Mouse (Mus musculus) megakaryocyte progenitor cell, adult 5-6 weeks (primary cell): ENCODE data around the gene Racgap1. TPM values are rescaled to one million over a fixed set of nuclear protein-coding genes. Genes with fewer than 3 reads are reported as not detected.
A peak's percentile ranks its signal among the peaks of the same experiment; 100 is the strongest.

ENCODE experiments used
- ATAC-seq: replicated peaks from 2 replicates; pipeline ENCODE4 v1.8.0; 2016; ENCODE audit warnings: mild to moderate bottlenecking, moderate TSS enrichment, inconsistent platforms; ENCODE audit not compliant: poor library complexity
- total RNA-seq, 2 experiments: library from RNA; stranded (forward) in 1 of 2; stranded (reverse) in 1 of 2; fragments of 157-497, 149-512 nt in 1 of 2; fragments of 200-1000 nt in 1 of 2; gene quantifications; 2 replicates each; pipeline versions ENCODE4 v1.2.3 to v1.2.4; 2015 to 2017

Racgap1 gene
- total RNA-seq, 2 experiments from 2014 or later: 61.7 to 69.1 TPM

DNA sequence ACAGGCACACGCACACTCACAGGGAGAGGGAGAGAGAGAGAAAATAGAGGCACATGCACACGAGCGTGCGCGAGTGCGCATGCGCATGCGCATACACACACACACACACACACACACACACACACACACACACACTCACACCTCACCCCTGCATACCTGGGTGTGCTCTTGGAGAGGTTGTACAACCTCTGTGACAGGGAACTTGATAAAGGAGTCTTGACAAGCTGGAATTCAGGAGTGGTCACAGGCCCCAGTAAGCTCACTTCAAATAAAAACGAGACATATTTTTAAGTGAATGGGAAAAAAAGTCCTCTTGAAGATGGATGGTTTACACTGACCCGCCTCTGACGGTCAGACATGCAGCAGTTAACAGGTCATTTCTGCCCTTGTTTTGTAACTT is 29.4 kb downstream of the Racgap1 start:
- ATAC-seq: no peak

DNA sequence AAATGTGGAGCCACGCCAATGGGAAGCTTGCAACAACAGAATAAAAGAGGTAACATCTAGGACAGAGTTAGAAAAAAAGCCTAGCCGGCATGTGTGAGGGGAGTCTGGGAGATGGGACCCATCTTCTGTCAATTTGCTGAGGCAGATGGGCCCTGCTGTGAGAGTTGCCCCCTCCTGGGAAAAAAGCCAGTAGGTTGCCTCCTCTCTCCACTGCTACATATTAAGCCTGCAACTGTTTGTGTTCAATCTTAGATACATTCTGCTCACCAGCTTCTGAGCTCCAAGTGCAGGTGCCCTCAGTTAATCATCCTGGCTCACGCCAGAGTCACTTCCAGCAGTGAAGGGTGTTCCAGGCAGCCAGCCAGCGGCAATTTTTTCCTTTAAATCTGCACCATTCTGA is 31.6 kb downstream of the Racgap1 start:
- ATAC-seq: no peak

DNA sequence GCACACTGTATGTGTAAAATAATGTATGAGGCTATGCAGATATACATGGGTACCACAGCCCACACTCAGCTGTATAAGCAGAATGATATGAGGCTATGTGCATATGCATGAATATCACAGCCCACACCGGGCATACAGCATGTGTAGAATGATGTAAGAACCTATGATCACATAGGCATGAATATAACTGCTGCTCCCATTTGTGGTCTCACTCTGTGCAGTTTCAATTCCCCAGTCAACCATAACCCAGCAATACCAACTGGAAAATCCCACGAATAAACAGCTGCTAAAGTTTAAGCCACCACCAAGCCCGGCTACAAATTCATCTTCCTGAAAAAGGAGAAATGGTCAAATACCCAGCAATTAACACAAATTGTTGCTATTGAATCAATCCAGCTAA is 32.9 kb downstream of the Racgap1 start:
- ATAC-seq: peak; percentile 66

DNA sequence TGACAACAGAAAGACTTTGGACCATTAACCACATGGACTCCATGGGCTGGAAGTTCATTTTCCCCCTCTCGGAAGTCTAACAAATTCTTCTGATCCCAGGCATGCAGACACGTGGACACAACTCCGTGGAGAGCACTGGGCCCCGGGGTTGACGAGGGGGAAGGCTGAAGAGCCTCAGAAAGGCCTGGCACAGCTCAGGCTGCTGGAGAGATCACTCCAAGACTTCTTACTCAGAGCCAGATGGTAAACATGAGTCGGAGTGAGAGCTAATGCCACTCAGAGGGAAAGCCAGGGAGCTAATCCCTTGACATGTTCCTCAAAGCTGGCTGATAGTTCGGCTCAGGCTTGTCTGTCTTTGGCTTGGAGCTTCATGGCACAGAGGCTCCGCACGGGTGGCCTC is 36.2 kb downstream of the Racgap1 start:
- no peak for ATAC-seq

DNA sequence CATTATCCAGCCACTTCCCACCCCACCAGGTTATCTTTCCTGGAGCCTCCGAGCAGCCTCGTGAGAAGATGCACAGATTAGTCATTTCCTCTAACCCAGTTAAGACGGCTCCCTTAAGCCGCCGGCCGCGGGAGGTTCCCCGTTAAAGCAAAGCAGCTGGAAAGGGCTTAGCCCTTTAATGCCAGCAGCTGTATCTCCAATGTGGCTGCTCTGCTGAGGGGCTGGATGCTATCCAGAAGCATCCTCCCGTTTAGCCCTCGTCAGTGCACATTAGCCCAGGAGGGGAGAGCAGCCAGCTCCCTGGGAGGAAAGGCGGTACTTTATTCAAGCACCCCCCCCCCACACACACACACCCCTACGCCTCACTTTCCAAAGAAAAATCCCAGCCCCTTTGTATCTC is 36.7 kb downstream of the Racgap1 start:
- no peak for ATAC-seq

DNA sequence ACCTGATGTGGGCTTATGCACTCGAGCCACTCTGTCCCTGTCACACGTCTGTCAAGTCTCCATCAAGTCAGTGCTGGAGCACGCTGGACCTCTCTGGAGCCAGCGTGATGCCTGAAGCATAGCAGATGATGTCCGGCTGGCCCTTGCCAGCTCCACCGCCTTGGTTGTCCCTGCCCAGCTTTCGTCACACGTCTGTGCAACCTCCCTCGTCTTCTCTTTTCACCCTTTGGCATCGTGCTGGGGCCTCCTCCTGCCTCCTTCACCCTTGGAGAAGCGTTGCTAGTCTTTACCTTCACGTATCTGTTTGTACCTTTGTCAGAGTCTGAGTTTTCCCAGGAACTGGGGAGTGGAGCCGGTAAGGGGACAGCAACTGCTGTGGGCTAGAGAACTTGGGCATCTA is 37.2 kb downstream of the Racgap1 start:
- ATAC-seq: no peak

DNA sequence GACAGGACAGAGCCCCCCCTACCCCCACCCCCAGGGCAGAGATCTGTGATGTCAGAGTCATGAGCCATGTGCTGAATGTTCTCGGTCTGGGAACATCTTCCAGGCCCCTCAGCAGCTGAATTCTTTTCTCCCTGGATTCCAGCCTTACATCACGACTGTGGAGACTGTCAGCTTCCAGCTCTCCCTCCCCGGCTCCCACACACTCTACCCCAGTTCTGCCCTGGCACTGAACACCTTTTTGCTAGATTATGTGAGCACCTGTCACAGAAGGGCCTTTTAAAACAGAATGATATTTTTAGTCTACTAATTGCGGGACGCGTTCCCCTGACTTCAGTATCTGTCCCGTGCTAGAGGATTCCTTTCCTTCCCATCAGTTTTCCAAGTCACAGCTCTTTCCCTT is 39.9 kb downstream of the Racgap1 start:
- no peak for ATAC-seq

DNA sequence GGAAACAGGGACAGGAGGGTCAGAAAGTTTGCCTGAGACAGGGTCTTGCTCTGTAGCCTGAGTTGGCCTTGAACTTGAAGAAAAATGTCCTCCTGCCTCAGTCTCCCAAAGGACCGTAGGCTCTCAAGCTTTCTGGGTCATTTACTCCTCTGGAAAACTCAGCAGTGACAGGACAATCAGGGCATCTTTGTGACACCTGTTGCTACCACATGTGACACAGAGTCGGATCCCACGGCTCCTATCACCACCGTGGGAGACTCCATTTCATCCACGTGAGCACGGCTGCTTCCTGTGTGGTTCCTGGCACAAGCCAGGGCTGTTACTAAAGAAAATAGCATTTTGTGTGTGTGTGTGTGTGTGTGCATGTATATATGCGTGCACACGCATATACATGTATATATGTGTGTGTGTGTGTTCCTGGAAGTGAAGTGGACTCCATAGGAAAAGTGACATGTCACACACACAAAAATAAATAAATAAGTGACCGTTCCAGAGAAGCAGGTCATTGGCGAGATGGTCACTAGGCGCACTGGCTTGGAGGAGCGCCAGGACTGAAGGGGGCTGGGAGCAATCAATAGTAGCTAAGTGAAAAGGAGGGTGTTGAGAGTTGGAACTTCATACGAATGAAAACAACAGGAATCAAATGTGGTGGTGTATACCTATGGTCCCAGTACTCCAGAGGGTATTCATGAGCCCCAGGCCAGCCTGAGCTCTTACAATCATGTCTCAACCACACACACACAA is 42.9 kb downstream of the Racgap1 start:
- ATAC-seq: no peak

DNA sequence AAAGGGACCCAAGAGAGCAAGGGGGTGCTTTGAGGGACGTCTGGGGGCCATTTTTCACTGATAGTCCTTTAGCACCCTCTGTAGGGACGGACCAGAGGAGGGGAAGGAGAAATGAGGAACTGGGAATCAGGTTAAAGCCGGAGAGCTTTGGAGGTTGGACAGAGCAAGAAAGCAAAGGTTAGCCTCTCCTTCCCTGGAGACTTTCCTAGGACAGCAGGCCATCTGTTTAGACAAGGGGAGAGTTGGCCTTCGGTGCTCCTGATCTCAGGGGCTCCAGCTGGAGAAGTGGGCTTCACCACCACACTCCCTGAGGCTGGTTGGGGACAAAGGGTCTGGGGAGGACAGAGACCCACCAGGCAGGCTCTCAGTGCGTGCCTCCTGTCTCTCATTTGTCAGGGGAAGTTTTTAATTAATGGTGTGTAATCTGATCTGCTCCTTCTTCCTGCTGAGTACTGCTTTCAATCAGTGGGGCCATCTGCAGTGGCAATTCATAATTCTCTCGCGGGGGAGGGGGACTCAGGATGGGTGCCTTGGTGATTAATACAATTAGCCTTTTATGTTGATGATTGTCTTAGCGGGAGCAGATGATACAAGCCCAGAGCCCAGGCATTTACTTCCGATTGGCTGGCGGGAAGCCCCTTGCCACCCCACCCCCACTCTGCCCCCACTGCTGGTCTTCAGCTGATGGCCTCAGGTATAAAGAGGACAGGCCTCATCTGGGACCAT is 43.9 kb downstream of the Racgap1 start:
- ATAC-seq: peak; percentile 40; the same call in 1 of the 2 replicates

DNA sequence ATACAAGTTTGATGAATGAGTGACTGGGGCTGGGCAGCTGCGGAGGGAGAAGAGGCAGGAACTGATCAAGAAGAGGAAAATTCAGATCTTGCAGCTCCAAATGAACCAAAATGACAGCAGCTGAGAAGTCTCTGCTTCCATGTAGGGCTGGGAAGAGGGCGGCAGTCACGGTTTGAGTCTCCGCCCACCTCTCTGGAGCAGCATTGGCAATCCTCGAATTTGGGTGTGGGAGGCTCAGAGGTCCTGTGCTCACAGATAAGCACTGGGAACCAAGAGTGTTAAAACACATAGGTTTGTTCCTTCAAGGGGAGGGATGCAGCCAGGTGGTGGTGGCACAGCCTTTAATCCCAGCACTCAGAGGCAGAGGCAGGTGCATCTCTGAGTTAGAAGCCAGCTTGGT is 44.9 kb downstream of the Racgap1 start:
- peak; percentile 88 for ATAC-seq

DNA sequence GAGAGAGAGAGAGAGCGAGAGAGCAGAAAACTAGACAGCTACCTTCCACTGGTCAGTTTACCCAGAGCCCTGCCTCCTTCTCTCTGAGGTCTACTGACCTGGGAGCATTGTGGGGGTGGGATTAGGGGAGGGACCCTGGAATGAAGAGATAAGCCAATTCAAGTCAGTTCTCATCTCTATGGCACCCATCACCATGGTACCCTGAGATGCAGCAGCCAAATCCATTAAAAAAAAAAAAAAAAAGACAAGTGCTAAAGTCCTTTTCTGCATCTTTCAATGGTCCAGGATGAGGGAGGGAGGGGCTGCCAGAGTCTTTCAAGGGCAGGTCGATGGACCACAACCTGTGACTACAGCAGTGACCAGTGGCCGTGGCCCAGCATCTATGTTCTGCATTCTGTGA is 45.9 kb downstream of the Racgap1 start:
- no peak for ATAC-seq

DNA sequence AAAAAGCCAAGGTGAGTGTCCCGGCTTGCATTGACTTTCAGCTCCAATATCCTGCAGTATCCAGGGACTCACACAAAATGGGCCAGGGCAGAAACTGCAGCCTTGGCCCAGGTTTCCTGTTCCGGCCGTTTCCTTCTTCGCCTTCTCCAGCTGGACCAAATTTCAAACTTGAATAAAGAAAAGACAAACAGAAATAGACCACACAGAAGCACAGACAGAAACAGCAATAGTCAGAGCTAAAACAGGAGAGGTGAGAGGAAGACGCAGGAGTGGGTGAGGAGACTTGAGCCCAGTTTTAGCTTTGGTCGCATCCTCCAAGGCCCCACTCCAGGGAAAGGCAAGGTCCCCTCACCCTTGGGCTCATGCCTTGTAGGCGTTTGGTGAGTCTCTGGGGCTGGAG is 48.2 kb downstream of the Racgap1 start:
- no peak for ATAC-seq

DNA sequence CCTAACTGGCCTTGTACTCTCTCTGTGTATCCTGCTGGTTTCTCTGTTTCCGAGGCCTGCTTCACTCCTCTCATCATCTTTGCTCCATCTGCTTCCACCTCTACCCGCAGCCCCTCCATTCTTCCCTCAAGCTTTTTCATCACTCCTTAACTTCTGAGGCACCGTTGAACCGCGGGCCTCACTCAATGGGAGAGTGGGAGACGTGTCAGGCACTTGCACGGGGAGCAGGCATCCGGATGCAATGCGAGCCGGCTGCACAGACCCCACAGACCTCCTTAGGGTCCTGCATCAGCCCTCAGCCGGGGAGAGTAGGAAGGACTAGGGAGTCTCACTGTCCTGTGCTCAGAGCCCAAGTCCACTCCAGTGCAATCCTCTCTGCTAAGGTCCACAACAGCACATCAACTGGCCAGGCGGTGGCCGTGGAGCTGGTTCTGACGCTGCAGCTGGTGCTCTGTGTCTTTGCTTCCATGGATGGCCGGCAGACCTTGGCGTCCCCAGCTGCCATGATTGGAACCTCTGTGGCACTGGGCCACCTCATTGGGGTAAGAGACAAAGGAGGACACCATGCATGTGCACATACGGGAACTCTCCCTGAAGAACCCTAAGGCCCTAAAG is 49.1 kb downstream of the Racgap1 start:
- ATAC-seq: no peak

DNA sequence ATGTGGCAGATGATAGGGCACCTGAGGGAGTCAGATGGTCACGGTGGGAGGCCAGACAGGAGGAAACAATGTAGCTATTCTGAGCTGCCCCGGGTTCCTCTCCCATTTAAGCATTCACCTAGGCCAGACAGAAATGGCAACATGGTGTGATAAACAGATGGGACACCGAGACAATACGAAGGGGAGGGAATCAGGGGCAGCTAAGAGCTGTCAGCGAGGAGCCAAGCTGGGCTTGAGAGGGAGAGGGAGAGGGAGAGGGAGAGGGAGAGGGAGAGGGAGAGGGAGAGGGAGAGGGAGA is 49.7 kb downstream of the Racgap1 start:
- no peak for ATAC-seq

DNA sequence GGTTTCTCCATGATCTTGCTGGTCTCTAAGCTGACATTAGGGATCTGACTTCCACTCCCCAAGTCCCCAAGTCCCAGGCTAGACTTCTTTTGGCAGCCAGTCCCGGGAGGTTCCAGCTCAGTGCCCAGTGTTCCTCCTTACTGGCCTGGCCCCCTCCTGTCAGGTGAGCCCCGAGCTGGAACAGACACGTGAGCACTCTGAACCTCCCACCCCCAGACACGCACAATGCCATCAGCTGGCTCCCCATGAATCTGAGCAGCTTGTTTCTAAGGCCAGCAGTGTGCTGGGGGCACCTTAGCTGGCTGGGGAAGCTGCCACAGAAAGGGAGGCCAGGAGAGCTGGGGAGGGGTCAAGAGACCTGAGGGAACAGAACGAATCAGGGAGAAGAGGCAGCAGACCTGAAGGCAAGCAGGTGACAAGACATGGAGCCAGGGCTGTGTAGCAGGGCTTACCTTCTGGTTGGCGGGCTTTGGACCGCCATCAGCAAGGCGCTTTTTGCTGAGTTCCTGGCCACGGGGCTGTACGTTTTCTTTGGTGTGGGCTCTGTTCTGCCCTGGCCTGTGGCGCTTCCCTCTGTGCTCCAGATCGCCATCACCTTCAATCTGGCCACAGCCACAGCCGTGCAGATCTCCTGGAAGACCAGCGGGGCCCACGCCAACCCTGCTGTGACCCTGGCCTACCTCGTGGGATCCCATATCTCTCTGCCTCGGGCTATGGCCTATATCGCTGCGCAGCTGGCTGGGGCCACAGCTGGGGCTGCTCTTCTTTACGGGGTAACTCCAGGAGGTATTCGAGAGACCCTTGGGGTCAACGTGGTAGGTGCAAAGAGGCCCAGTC is 50.3 kb downstream of the Racgap1 start, which contains the start of gene Aqp6:
Gene Aqp6, plus strand, starts transcription at position 415 of the 837 bp plus-strand sequence.
- no peak for ATAC-seq

DNA sequence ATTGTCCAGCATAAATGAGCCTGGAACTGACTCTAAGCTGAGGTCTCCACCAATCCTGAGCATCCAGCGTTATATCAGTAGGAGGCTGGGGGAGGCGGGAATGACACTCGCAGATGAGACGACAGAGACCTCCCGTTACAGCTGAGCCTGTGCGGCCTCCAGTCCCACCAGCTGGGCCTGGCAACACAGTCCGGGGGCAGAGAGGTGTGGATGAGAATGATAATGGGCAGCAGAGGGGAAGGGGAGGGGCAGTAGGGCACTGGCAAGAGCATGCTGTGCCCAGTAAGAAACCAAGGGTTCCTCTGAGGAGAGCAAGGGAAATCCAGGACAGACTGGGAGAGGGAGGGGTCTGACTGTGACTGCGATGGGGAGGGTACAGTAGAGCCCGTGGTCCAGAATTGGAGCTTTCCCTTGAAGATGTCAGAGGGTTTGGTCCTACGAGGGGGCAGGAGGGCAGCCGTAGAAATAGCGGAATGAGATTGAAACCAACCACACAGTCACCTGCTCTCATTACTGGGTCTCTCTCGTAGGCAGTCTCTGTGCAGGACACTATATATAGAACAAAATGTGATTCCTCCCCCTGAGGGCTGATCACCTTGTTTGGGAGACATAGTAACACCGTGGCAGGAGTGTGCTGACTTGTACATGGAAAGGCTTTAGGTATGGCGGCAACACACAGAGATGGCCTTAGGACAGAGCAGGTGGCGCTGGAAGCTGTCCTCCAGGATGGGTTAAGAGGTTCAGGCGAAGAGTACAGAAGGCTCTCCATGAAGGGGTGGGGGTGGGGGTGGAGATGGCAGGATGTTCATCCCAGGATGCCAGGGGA is 52.0 kb downstream of the Racgap1 start:
- ATAC-seq: no peak

DNA sequence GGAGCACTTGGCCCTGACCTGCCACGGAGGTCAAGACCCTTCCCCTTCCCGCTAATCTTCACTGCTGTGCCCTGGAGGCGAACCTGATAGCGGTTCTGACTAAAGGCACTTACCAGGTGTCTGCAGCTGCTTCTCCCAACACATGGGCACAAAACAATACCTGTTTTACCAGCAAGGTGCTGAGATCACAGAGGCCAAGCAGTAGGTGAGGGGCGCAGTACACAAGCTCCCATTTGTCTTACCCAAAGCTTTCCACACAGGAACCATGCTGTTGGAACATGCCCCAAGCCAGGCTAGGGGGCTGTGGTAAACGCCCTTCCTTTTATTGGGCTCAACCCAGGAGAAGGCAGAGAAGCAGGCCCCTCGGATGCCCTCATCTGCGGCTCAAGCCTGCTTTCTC is 53.9 kb downstream of the Racgap1 start:
- ATAC-seq: no peak

DNA sequence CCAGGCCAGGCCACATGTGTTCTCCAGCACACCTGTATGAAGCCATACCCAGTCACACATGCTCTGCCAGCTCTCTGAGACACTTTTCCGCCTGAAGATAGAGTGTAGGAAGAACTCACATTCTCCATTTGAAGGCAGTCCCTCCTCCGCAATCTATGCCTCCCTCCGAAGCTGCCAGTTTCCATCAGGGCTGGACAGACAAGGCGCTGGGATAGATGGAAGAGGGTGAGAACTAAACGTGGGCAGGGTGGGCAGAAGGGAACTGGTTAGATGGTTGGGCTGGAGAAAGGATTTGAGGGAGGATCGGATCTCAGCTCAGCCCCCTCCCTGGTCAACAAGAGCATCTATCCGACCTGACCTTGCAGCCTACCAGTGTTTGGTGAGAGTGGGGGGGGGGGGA is 54.6 kb downstream of the Racgap1 start:
- ATAC-seq: no peak

DNA sequence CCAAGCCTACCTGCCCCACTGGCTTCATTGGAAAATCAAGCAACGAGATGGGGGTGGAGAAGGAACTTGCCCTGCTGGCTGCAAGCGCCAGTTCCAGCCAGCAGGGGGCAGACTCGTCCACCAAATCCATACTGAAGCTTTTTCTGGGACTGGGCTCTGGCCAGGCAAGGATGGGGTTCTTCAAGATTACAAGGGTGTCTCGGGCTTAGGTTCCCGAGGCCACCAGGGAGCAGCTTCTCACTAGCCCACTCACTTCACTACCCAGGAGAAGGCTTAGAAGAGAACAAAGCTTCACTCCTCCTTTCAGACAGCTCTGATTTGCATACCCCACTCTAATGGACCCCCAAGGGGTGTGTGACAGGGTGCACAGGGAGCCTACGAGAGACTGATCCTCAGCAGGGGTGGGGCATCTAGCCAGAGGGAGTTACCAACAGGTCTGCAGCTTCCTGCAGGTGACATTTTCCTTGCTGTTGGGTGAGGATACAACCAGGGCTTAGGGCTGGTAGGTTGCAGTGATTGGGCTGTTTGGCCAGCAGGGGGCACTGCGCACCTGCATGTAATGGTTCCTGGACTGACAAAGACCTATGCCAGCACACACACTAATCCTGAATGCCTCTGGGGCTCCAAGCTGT is 55.3 kb downstream of the Racgap1 start:
- ATAC-seq: peak; percentile 94

DNA sequence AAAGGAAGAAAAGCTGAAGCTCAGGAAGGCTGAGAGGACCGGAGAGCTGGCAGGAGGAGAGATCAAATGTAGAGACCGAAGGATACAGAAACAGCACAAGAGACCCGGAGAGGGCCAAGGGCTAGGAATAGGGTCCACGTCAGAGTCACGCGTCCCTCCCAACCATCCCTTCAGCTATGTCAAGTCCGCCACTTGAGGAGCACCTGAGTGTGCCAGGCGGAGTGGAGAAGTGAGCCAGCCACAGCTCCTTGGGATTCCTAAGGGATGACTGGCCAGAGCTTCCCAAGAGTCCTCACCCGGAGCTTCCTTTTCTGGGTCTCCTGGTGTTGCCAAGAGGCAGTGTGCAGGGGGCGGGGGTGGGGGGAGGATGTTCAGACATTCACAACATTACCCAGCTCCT is 56.5 kb downstream of the Racgap1 start:
- no peak for ATAC-seq
